Comparison of ENCODE assay signal across 8 mouse cellular contexts in the genomic region with DNA sequence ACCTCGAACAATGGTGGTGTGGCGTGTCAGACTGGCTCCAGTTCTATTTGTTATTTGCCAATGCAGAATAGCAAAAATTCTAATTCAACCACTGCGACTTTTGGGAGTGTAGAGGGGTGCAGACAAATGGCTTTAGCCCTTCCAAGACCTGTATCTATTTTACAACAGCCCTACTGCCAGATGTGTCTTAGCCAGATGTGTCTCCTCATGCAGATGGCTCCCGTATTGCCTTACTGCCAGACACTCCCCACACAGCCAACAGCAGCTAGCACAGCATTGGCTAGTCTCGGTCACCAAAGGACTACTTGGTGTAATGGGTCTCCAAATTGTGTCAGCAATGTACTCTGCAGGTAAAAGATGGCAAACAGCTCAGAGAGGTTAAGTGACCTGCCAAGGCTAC. TPM values are rescaled to one million over a fixed set of nuclear protein-coding genes. Genes with fewer than 3 reads are reported as not detected.
DNase-seq lines count a peak whose midpoint lies in the region; ATAC-seq and TF ChIP-seq lines count a peak whose summit lies in the region.

No protein-coding gene starts in this region.

- no peaks in the 10 kb centered on the region for H3K9me3 ChIP-seq in forebrain, embryonic 13.5 days (replicated peaks)
- no peaks in the 10 kb centered on the region for H3K9me3 ChIP-seq in forebrain, embryonic 10.5 days
- no peaks in the 10 kb centered on the region for H3K9me3 ChIP-seq in liver, embryonic 11.5 days (ENCODE audit: control insufficient read depth, low read length)
- H3K9me3 ChIP-seq in liver, postnatal 0 days (ENCODE audit: low read length) = no peaks in the 10 kb centered on the region
- H3K9me3 ChIP-seq in forebrain, embryonic 15.5 days = no peaks in the 10 kb centered on the region
- no peaks in the 10 kb centered on the region for H3K9me3 ChIP-seq in neural tube, embryonic 13.5 days
- no peaks in the 10 kb centered on the region for H3K9me3 ChIP-seq in intestine, postnatal 0 days (ENCODE audit: control insufficient read depth)

- 66% methylated on average over 5 of the region's 5 CpGs for WGBS in forebrain, embryonic 13.5 days
- WGBS in forebrain, embryonic 10.5 days = 72% methylated on average over 5 of the region's 5 CpGs
- WGBS in liver, embryonic 11.5 days = 73% methylated on average over 5 of the region's 5 CpGs
- WGBS in liver, postnatal 0 days (ENCODE audit: insufficient replicate concordance) = 64% methylated on average over 5 of the region's 5 CpGs
- whole genome bisulfite sequencing in forebrain, embryonic 15.5 days = 69% methylated on average over 5 of the region's 5 CpGs
- WGBS in neural tube, embryonic 13.5 days = 62% methylated on average over 5 of the region's 5 CpGs
- WGBS in intestine, postnatal 0 days = 59% methylated on average over 5 of the region's 5 CpGs

- TF ChIP-seq EP300 in liver, postnatal 0 days (IDR thresholded peaks at IDR 0.05; ENCODE audit: low read depth) = no peak

- no peak for TF ChIP-seq CTCF in liver, postnatal 0 days (IDR thresholded peaks at IDR 0.05; ENCODE audit: low read depth)
- no peak for TF ChIP-seq CTCF in intestine, postnatal 0 days (IDR thresholded peaks at IDR 0.05; ENCODE audit: low read depth)

- no peak for ATAC-seq in forebrain, embryonic 13.5 days
- ATAC-seq in liver, embryonic 11.5 days (replicated peaks; ENCODE audit: low FRiP score) = no peak
- ATAC-seq in liver, postnatal 0 days = no peak
- no peak for ATAC-seq in forebrain, embryonic 15.5 days (replicated peaks)
- ATAC-seq in neural tube, embryonic 13.5 days (ENCODE audit: low read depth) = no peak
- no peak for ATAC-seq in intestine, postnatal 0 days

- H3K36me3 ChIP-seq in forebrain, embryonic 13.5 days (ENCODE audit: poor library complexity, severe bottlenecking) = peaks cover 6% of the 10 kb centered on the region; the same call in 1 of the 2 replicates
- H3K36me3 ChIP-seq in forebrain, embryonic 10.5 days (replicated peaks) = peaks cover 7% of the 10 kb centered on the region
- no peaks in the 10 kb centered on the region for H3K36me3 ChIP-seq in liver, embryonic 11.5 days (ENCODE audit: control insufficient read depth, insufficient read depth, low read length)
- no peaks in the 10 kb centered on the region for H3K36me3 ChIP-seq in liver, postnatal 0 days (replicated peaks; ENCODE audit: insufficient read depth, low read length)
- H3K36me3 ChIP-seq in forebrain, embryonic 15.5 days = no peaks in the 10 kb centered on the region
- H3K36me3 ChIP-seq in neural tube, embryonic 13.5 days = no peaks in the 10 kb centered on the region
- H3K36me3 ChIP-seq in intestine, postnatal 0 days (ENCODE audit: control insufficient read depth, insufficient read depth) = 0 out of 2 replicates have a peak, but pooled peaks cover 2% of the 10 kb centered on the region

- H3K4me2 ChIP-seq in forebrain, embryonic 13.5 days = peak overlapping the region; percentile 86
- peak overlapping the region; percentile 99; the same call in 1 of the 2 replicates for H3K4me2 ChIP-seq in liver, embryonic 11.5 days
- no peak overlapping the region for H3K4me2 ChIP-seq in liver, postnatal 0 days (ENCODE audit: low read depth, low read length)
- H3K4me2 ChIP-seq in forebrain, embryonic 15.5 days (replicated peaks) = peak overlapping the region; percentile 99; the same call in 1 of the 2 replicates
- peak overlapping the region; percentile 96 for H3K4me2 ChIP-seq in neural tube, embryonic 13.5 days
- H3K4me2 ChIP-seq in intestine, postnatal 0 days (replicated peaks; ENCODE audit: low read depth) = no peak overlapping the region

- H3K4me1 ChIP-seq in forebrain, embryonic 13.5 days = peaks cover 34% of the 10 kb centered on the region
- peaks cover 29% of the 10 kb centered on the region for H3K4me1 ChIP-seq in forebrain, embryonic 10.5 days
- peaks cover 11% of the 10 kb centered on the region for H3K4me1 ChIP-seq in liver, embryonic 11.5 days (replicated peaks; ENCODE audit: control insufficient read depth, insufficient read depth, low read length)
- H3K4me1 ChIP-seq in liver, postnatal 0 days (ENCODE audit: insufficient read depth) = peaks cover 13% of the 10 kb centered on the region
- H3K4me1 ChIP-seq in forebrain, embryonic 15.5 days = peaks cover 40% of the 10 kb centered on the region
- H3K4me1 ChIP-seq in neural tube, embryonic 13.5 days (replicated peaks) = peaks cover 25% of the 10 kb centered on the region
- 0 out of 2 replicates have a peak, but pooled peaks cover under 1% of the 10 kb centered on the region for H3K4me1 ChIP-seq in intestine, postnatal 0 days (replicated peaks; ENCODE audit: control insufficient read depth, insufficient read depth, low read length)

- no peak overlapping the region for H3K4me3 ChIP-seq in forebrain, embryonic 13.5 days
- H3K4me3 ChIP-seq in forebrain, embryonic 10.5 days = no peak overlapping the region
- no peak overlapping the region for H3K4me3 ChIP-seq in liver, embryonic 11.5 days (ENCODE audit: low read depth, low read length)
- no peak overlapping the region for H3K4me3 ChIP-seq in liver, postnatal 0 days (ENCODE audit: low read depth, low read length)
- 0 out of 2 replicates have a peak overlapping the region, but pooled peaks have one; percentile 85 for H3K4me3 ChIP-seq in forebrain, embryonic 15.5 days
- no peak overlapping the region for H3K4me3 ChIP-seq in neural tube, embryonic 13.5 days
- H3K4me3 ChIP-seq in intestine, postnatal 0 days (ENCODE audit: low read depth, low read length) = no peak overlapping the region

- H3K9ac ChIP-seq in forebrain, embryonic 13.5 days = no peak overlapping the region
- H3K9ac ChIP-seq in liver, embryonic 11.5 days (ENCODE audit: low read depth, low read length) = no peak overlapping the region
- H3K9ac ChIP-seq in liver, postnatal 0 days (replicated peaks) = no peak overlapping the region
- no peak overlapping the region for H3K9ac ChIP-seq in forebrain, embryonic 15.5 days (replicated peaks)
- no peak overlapping the region for H3K9ac ChIP-seq in neural tube, embryonic 13.5 days
- no peak overlapping the region for H3K9ac ChIP-seq in intestine, postnatal 0 days (ENCODE audit: low read depth, low read length)

- no peaks in the 10 kb centered on the region for H3K27me3 ChIP-seq in forebrain, embryonic 13.5 days
- H3K27me3 ChIP-seq in forebrain, embryonic 10.5 days (ENCODE audit: poor library complexity, severe bottlenecking) = peaks cover 19% of the 10 kb centered on the region
- H3K27me3 ChIP-seq in liver, embryonic 11.5 days (replicated peaks; ENCODE audit: control insufficient read depth, insufficient read depth, low read length) = no peaks in the 10 kb centered on the region; the same call in none of the 2 replicates
- peaks cover 6% of the 10 kb centered on the region; the same call in 1 of the 2 replicates for H3K27me3 ChIP-seq in liver, postnatal 0 days (ENCODE audit: insufficient read depth, low read length)
- H3K27me3 ChIP-seq in forebrain, embryonic 15.5 days = no peaks in the 10 kb centered on the region
- H3K27me3 ChIP-seq in neural tube, embryonic 13.5 days = no peaks in the 10 kb centered on the region
- 0 out of 2 replicates have a peak, but pooled peaks cover 3% of the 10 kb centered on the region for H3K27me3 ChIP-seq in intestine, postnatal 0 days (replicated peaks; ENCODE audit: control insufficient read depth, insufficient read depth, low read length)

- no peak overlapping the region for H3K27ac ChIP-seq in forebrain, embryonic 13.5 days
- no peak overlapping the region for H3K27ac ChIP-seq in forebrain, embryonic 10.5 days
- H3K27ac ChIP-seq in liver, embryonic 11.5 days (ENCODE audit: low read depth, low read length) = no peak overlapping the region
- H3K27ac ChIP-seq in liver, postnatal 0 days (ENCODE audit: low read depth) = no peak overlapping the region
- H3K27ac ChIP-seq in forebrain, embryonic 15.5 days (replicated peaks) = no peak overlapping the region
- no peak overlapping the region for H3K27ac ChIP-seq in neural tube, embryonic 13.5 days (replicated peaks)
- H3K27ac ChIP-seq in intestine, postnatal 0 days (ENCODE audit: low read depth, low read length) = no peak overlapping the region

- DNase-seq in forebrain, embryonic 10.5 days (ENCODE audit: extremely low spot score, low spot score) = no peak
- DNase-seq in liver, embryonic 11.5 days (ENCODE audit: low spot score) = no peak
- DNase-seq in liver, postnatal 0 days = no peak
- DNase-seq in thymus, adult 18-20 months = no peak

RNA-seq across cellular contexts. Expression of a gene that starts 8.1 kb away (rescaled TPM):
- 21.7 and 23.1 TPM in 2 replicates for polyA plus RNA-seq in forebrain, embryonic 13.5 days (2015; fragmentation: Nextera tagmentation; extraction: Ambion mirVana)
- 10.2 and 13.1 TPM in 2 replicates for polyA plus RNA-seq in forebrain, embryonic 10.5 days (2016; fragmentation: Nextera tagmentation; extraction: Ambion mirVana)
- 8.8 and 8.9 TPM in 2 replicates for polyA plus RNA-seq in liver, embryonic 11.5 days (2014; fragmentation: Nextera tagmentation; extraction: Ambion mirVana)
- polyA plus RNA-seq in liver, postnatal 0 days (2015; fragmentation: Nextera tagmentation; extraction: Ambion mirVana) = 4.6 and 5.2 TPM in 2 replicates
- polyA plus RNA-seq in forebrain, embryonic 15.5 days (2015; fragmentation: Nextera tagmentation; extraction: Ambion mirVana) = 12.4 and 16.0 TPM in 2 replicates
- polyA plus RNA-seq in neural tube, embryonic 13.5 days (2015; fragmentation: Nextera tagmentation; extraction: Ambion mirVana) = 4.4 and 4.8 TPM in 2 replicates
- 1.4 and 1.6 TPM in 2 replicates for polyA plus RNA-seq in intestine, postnatal 0 days (2015; fragmentation: Nextera tagmentation; extraction: Ambion mirVana)

RNA-seq across cellular contexts. Expression of a gene that starts 49.0 kb away (rescaled TPM):
- polyA plus RNA-seq in forebrain, embryonic 13.5 days (2015; fragmentation: Nextera tagmentation; extraction: Ambion mirVana) = not detected in 2 replicates
- polyA plus RNA-seq in forebrain, embryonic 10.5 days (2016; fragmentation: Nextera tagmentation; extraction: Ambion mirVana) = not detected in 2 replicates
- polyA plus RNA-seq in liver, embryonic 11.5 days (2014; fragmentation: Nextera tagmentation; extraction: Ambion mirVana) = not detected in 2 replicates
- not detected in 2 replicates for polyA plus RNA-seq in liver, postnatal 0 days (2015; fragmentation: Nextera tagmentation; extraction: Ambion mirVana)
- not detected in 2 replicates for polyA plus RNA-seq in forebrain, embryonic 15.5 days (2015; fragmentation: Nextera tagmentation; extraction: Ambion mirVana)
- polyA plus RNA-seq in neural tube, embryonic 13.5 days (2015; fragmentation: Nextera tagmentation; extraction: Ambion mirVana) = not detected in 2 replicates
- not detected in 2 replicates for polyA plus RNA-seq in intestine, postnatal 0 days (2015; fragmentation: Nextera tagmentation; extraction: Ambion mirVana)

RNA-seq across cellular contexts. Expression of a gene that starts 55.3 kb away (rescaled TPM):
- not detected in 2 replicates for polyA plus RNA-seq in forebrain, embryonic 13.5 days (2015; fragmentation: Nextera tagmentation; extraction: Ambion mirVana)
- not detected in 2 replicates for polyA plus RNA-seq in forebrain, embryonic 10.5 days (2016; fragmentation: Nextera tagmentation; extraction: Ambion mirVana)
- not detected in 2 replicates for polyA plus RNA-seq in liver, embryonic 11.5 days (2014; fragmentation: Nextera tagmentation; extraction: Ambion mirVana)
- not detected in 2 replicates for polyA plus RNA-seq in liver, postnatal 0 days (2015; fragmentation: Nextera tagmentation; extraction: Ambion mirVana)
- polyA plus RNA-seq in forebrain, embryonic 15.5 days (2015; fragmentation: Nextera tagmentation; extraction: Ambion mirVana) = not detected in 2 replicates
- not detected in 2 replicates for polyA plus RNA-seq in neural tube, embryonic 13.5 days (2015; fragmentation: Nextera tagmentation; extraction: Ambion mirVana)
- polyA plus RNA-seq in intestine, postnatal 0 days (2015; fragmentation: Nextera tagmentation; extraction: Ambion mirVana) = not detected in 2 replicates

Comparison
In these comparisons a context has a peak if more than half of its experiments do, and no peak if none do; other contexts are left out.
1. H3K4me2 ChIP-seq: peak in forebrain, embryonic 13.5 days (single experiment), liver, embryonic 11.5 days (single experiment), forebrain, embryonic 15.5 days (single experiment) and neural tube, embryonic 13.5 days (single experiment); none in liver, postnatal 0 days (single experiment) and intestine, postnatal 0 days (single experiment).